Mouse (Mus musculus) embryo, embryonic 11.5 days (tissue): Measurements from ENCODE around the gene Lrp5.

Experiments
- DNase-seq: peaks from one replicate; pipeline ENCODE4 v3.0.0-alpha.2; 2012; ENCODE audit warnings: low read depth, low spot score

Gene Lrp5

GRCm38 (mm10) chr19:3686215-3686894 lies at the start of gene Lrp5:
Gene Lrp5 (minus strand): TSS chr19:3686564.
- DNase-seq = no peak

- no peak for DNase-seq
Observed at GRCm38 (mm10) chr19:3736001-3736400, 49.6 kb upstream of the Lrp5 start.

GRCm38 (mm10) chr19:3730781-3731646 lies 44.6 kb upstream of the Lrp5 start:
- DNase-seq = no peak

- DNase-seq = no peak
Observed at GRCm38 (mm10) chr19:3728901-3729300, 42.5 kb upstream of the Lrp5 start.

GRCm38 (mm10) chr19:3724779-3725178 lies 38.4 kb upstream of the Lrp5 start:
- peak; percentile 54 for DNase-seq

GRCm38 (mm10) chr19:3723904-3724303 lies 37.5 kb upstream of the Lrp5 start:
- no peak for DNase-seq

GRCm38 (mm10) chr19:3723170-3723569 lies 36.8 kb upstream of the Lrp5 start:
- DNase-seq = no peak

GRCm38 (mm10) chr19:3719362-3719891 lies 33.1 kb upstream of the Lrp5 start:
- no peak for DNase-seq

GRCm38 (mm10) chr19:3718481-3719361 lies 32.4 kb upstream of the Lrp5 start:
- peak; percentile 62 for DNase-seq

GRCm38 (mm10) chr19:3714381-3714780 lies 28.0 kb upstream of the Lrp5 start:
- no peak for DNase-seq

GRCm38 (mm10) chr19:3710436-3710835 lies 24.1 kb upstream of the Lrp5 start:
- DNase-seq = no peak

- no peak for DNase-seq
Observed at GRCm38 (mm10) chr19:3709013-3709787, 22.8 kb upstream of the Lrp5 start.

- peak; percentile 100 for DNase-seq
Observed at GRCm38 (mm10) chr19:3708078-3709012, 22.0 kb upstream of the Lrp5 start, which contains the start of gene 1810055G02Rik. Gene 1810055G02Rik (plus strand): TSS chr19:3708293.

- no peak for DNase-seq
Observed at GRCm38 (mm10) chr19:3707553-3707952, 21.2 kb upstream of the Lrp5 start.

GRCm38 (mm10) chr19:3706258-3706657 lies 19.9 kb upstream of the Lrp5 start:
- DNase-seq = no peak

- DNase-seq = no peak
Observed at GRCm38 (mm10) chr19:3702460-3702859, 16.1 kb upstream of the Lrp5 start.

- no peak for DNase-seq
Observed at GRCm38 (mm10) chr19:3699508-3700438, 13.4 kb upstream of the Lrp5 start.

GRCm38 (mm10) chr19:3698035-3698434 lies 11.7 kb upstream of the Lrp5 start:
- no peak for DNase-seq

GRCm38 (mm10) chr19:3695976-3696375 lies 9.6 kb upstream of the Lrp5 start:
- no peak for DNase-seq
